Mouse (Mus musculus): ENCODE measurements at regions not wholly inside any gene's neighbourhood (a gene's known extent, or its start where the extent isn't known, plus 50 kb on each side); places are given as distances from the start of the nearest gene placed in this dataset.

- DNase-seq (ENCODE audit: low spot score in 2 of 2), result no peak
Observed at GRCm38 (mm10) chr2:116201248-116202223, 135.9 kb upstream of the Meis2 start.

GRCm38 (mm10) chr2:116200795-116201194, 135.2 kb upstream of the Meis2 start:
- no peak for DNase-seq (ENCODE audit: low spot score in 2 of 2)

GRCm38 (mm10) chr2:116181861-116182260, 116.2 kb upstream of the Meis2 start:
- peak; percentile 32 to 76 for DNase-seq (ENCODE audit: low spot score in 2 of 2)

GRCm38 (mm10) chr2:116177155-116177554, 111.5 kb upstream of the Meis2 start:
- no peak for DNase-seq (ENCODE audit: low spot score in 2 of 2)

GRCm38 (mm10) chr2:116165871-116166770, 100.5 kb upstream of the Meis2 start:
- no peak for DNase-seq (ENCODE audit: low spot score in 2 of 2)

All from layer of hippocampus, postnatal 14 days (tissue).